Mouse (Mus musculus) CH12.LX (cell line): ENCODE results near the gene Prelid3b. TPM values are rescaled to one million over a fixed set of nuclear protein-coding genes. Genes with fewer than 3 reads are reported as not detected.

ENCODE experiments used
- DNase-seq: peaks from one replicate; pipeline ENCODE4 v3.0.0-alpha.2; 2013; ENCODE audit errors: extremely low read depth
- H3K27ac ChIP-seq: 2 replicates; pipeline ENCODE4 v1.5.1; 2012; ENCODE audit warnings: low read depth, mild to moderate bottlenecking, control low read depth, moderate library complexity; ENCODE audit not compliant: insufficient read depth
- H3K27me3 ChIP-seq: replicated peaks from 2 replicates; pipeline ENCODE3; 2012; ENCODE audit warnings: inconsistent platforms
- H3K36me3 ChIP-seq, 2 experiments: replicated peaks in 1 of 2; 2 replicates each; pipeline versions ENCODE3 to v1.6.1; 2012; ENCODE audit warnings: inconsistent platforms in 1 of 2, low read length in 1 of 2, mild to moderate bottlenecking in 1 of 2, mixed read lengths in 1 of 2, moderate library complexity in 1 of 2; ENCODE audit not compliant: control insufficient read depth in 1 of 2, insufficient read depth in 1 of 2
- H3K4me1 ChIP-seq, 2 experiments: 2 replicates each; pipeline ENCODE4 v1.6.1; 2012; ENCODE audit warnings: inconsistent platforms in 1 of 2, moderate library complexity in 1 of 2; ENCODE audit not compliant: insufficient read depth in 2 of 2, control insufficient read depth in 1 of 2
- H3K4me2 ChIP-seq: 2 replicates; pipeline ENCODE4 v1.6.1; 2012; ENCODE audit warnings: low read depth, mild to moderate bottlenecking, control low read depth; ENCODE audit not compliant: poor library complexity, insufficient read depth, severe bottlenecking
- H3K4me3 ChIP-seq, 3 experiments: fragments of 150-350 bp in 1 of 3; sonication (generic) in 1 of 3; replicated peaks in 1 of 3; 2 replicates each; pipeline versions ENCODE3 to v1.5.1; 2011 to 2012; ENCODE audit warnings: low read depth in 2 of 3, low read length in 2 of 3, mild to moderate bottlenecking in 2 of 3, moderate library complexity in 2 of 3, control low read depth in 1 of 3, improper control_type of control experiment in 1 of 3, inconsistent platforms in 1 of 3, mixed read lengths in 1 of 3; ENCODE audit not compliant: poor library complexity in 1 of 3
- H3K79me2 ChIP-seq: replicated peaks from 2 replicates; pipeline ENCODE4 v1.6.1; 2012; ENCODE audit warnings: mild to moderate bottlenecking, moderate library complexity; ENCODE audit not compliant: control insufficient read depth, poor library complexity, insufficient read depth, severe bottlenecking; ENCODE audit errors: extremely low read depth
- H3K9ac ChIP-seq: 2 replicates; pipeline ENCODE4 v1.6.1; 2012; ENCODE audit warnings: low read depth, mild to moderate bottlenecking, control low read depth, moderate library complexity; ENCODE audit not compliant: insufficient read depth
- H3K9me3 ChIP-seq: replicated peaks from 2 replicates; pipeline ENCODE3; 2012; ENCODE audit warnings: low read length, inconsistent platforms, mixed read lengths
- CHD1 ChIP-seq: IDR thresholded peaks from 2 replicates; pipeline ENCODE4 v1.6.1; 2012; ENCODE audit warnings: low read depth, low read length, improper control_type of control experiment, inconsistent platforms
- CHD2 ChIP-seq: IDR thresholded peaks from 2 replicates; pipeline ENCODE4 v1.6.1; 2011; ENCODE audit warnings: low read length, improper control_type of control experiment
- EP300 ChIP-seq: IDR thresholded peaks from 2 replicates; pipeline ENCODE4 v1.6.1; 2011; ENCODE audit warnings: low read length, improper control_type of control experiment
- IRF4 ChIP-seq: IDR thresholded peaks from 2 replicates; pipeline ENCODE4 v1.6.1; 2014; ENCODE audit warnings: low read depth, mild to moderate bottlenecking, inconsistent platforms, low read length, improper control_type of control experiment
- KAT2A ChIP-seq: IDR thresholded peaks from 2 replicates; pipeline ENCODE4 v1.6.1; 2012; ENCODE audit warnings: low read length, improper control_type of control experiment, inconsistent platforms; ENCODE audit not compliant: insufficient replicate concordance
- MAX ChIP-seq: IDR thresholded peaks from 2 replicates; pipeline ENCODE4 v1.6.1; 2011; ENCODE audit warnings: low read length, improper control_type of control experiment
- MAZ ChIP-seq: IDR thresholded peaks from 2 replicates; pipeline ENCODE4 v1.6.1; 2012; ENCODE audit warnings: low read depth, mild to moderate bottlenecking, inconsistent platforms, low read length, improper control_type of control experiment, moderate library complexity
- MEF2A ChIP-seq: IDR thresholded peaks from 2 replicates; pipeline ENCODE4 v1.6.1; 2014; ENCODE audit warnings: low read depth, mild to moderate bottlenecking, inconsistent platforms, low read length, improper control_type of control experiment, borderline replicate concordance
- MXI1 ChIP-seq: IDR thresholded peaks from 2 replicates; pipeline ENCODE4 v1.6.1; 2011; ENCODE audit warnings: mild to moderate bottlenecking, low read depth, low read length, improper control_type of control experiment
- PAX5 ChIP-seq: IDR thresholded peaks from 2 replicates; pipeline ENCODE4 v1.6.1; 2012; ENCODE audit warnings: low read length, inconsistent platforms, mixed read lengths
- POLR2AphosphoS2 ChIP-seq: IDR thresholded peaks from 2 replicates; pipeline ENCODE4 v1.6.1; 2011; ENCODE audit warnings: low read depth, low read length, improper control_type of control experiment
- TCF12 ChIP-seq: IDR thresholded peaks from 2 replicates; pipeline ENCODE4 v1.6.1; 2014; ENCODE audit warnings: low read depth, mild to moderate bottlenecking, inconsistent platforms, low read length, improper control_type of control experiment
- USF1 ChIP-seq: IDR thresholded peaks from 2 replicates; pipeline ENCODE4 v1.6.1; 2014; ENCODE audit warnings: low read depth, mild to moderate bottlenecking, inconsistent platforms, low read length, improper control_type of control experiment
- USF2 ChIP-seq: conservative IDR thresholded peaks from 2 replicates; pipeline ENCODE4 v1.6.1; 2011; ENCODE audit warnings: low read depth, low read length, improper control_type of control experiment
- dilution Hi-C: fragments of 300-500 bp; cut with MboI; formaldehyde crosslinking; loops from 2 replicates; pipeline ENCODE4 v1.14.3; 2020; ENCODE audit warnings: low sequenced_read_pairs; ENCODE audit not compliant: extremely low pct_unique_long_range_greater_than_20kb, extremely low pct_ligation_motif_present
- in situ Hi-C: fragments of 300-500 bp; cut with MboI; formaldehyde crosslinking; loops from 3 replicates; pipeline ENCODE4 v1.14.3; 2019; ENCODE audit warnings: low sequenced_read_pairs, low pct_ligation_motif_present, low pct_unique_long_range_greater_than_20kb, mixed read lengths
- polyA plus RNA-seq: library from polyadenylated mRNA; unstranded; fragments of >175 nt; gene quantifications from 2 replicates; pipeline ENCODE4 v1.2.1, GENCODE M21; 2012; ENCODE audit warnings: low read depth; ENCODE audit not compliant: insufficient read length
- total RNA-seq, 2 experiments: library from RNA; depleted of rRNA; stranded (reverse); fragments of 300-350 nt in 1 of 2; fragments of >200 nt in 1 of 2; gene quantifications; 2 replicates each; pipeline ENCODE4 v1.2.3; 2012 to 2014

Prelid3b gene
- total and polyA plus RNA-seq, 3 experiments, result 90.3 to 187 (median 179) TPM

DNA sequence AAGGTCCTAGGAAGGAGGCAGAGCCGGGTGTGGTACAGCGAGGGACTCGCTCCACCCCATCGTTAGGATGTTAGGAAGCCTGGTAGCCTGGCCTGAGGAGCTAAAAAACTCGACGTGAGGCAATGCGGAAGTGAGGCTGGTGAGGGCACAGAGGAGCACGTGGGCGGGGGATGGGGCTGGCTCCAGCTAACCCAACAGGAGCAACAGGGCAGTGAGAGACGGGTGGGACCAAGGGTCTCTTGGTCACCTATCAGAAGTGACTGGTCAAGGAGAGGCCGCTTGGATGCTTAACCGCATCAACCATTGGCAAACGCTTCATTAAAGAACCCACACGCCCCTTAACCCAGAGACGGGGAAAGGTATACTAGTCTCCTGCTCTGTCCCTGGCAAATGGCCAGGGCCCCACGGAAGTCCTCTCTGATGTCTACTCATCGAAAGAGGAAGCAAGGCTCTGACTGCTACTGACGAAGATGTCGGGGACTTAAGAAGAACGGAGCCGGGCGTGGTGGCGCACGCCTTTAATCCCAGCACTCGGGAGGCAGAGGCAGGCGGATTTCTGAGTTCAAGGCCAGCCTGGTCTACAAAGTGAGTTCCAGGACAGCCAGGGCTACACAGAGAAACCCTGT, 36.7 kb downstream of the Prelid3b start (continued):
- TF ChIP-seq IRF4 (no peak), USF2 (no peak), POLR2AphosphoS2 (no peak), PAX5 (no peak), KAT2A (no peak), MAX (peak; percentile 76)

DNA sequence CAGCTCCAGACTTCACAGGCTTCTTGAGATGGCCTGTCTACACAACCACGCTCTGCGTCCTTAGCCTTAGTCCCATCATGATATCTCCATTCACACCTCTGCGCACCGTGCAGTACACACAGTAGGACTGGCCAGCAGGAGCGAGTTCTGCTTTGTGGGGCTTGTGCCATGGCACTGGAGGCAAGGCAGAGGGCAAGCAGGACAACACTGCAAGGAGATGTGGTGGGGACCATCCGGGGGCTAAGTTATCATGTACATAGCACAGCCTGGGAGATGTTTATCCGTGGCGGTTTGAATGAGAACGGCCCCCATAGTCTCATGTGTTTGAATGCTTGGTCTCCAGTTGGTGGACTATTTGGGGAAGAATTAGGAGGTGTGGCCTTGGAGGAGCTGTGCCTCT, 37.9 kb downstream of the Prelid3b start:
- no peak for TF ChIP-seq MAZ
- no peak for TF ChIP-seq CHD1
- TF ChIP-seq MEF2A, result no peak
- no peak for TF ChIP-seq USF1
- TF ChIP-seq PAX5, result no peak
- no peak for TF ChIP-seq KAT2A
- TF ChIP-seq EP300, result no peak
- no peak for TF ChIP-seq MXI1
- TF ChIP-seq USF2, result no peak
- no peak for DNase-seq
- Histone ChIP-seq H3K4me1 (peaks cover 18 to 58% of the 10 kb centered on the region in 2 experiments), H3K9me3 (no peaks in the 10 kb centered on the region), H3K27me3 (no peaks in the 10 kb centered on the region), H3K9ac (no peak overlapping the region), H3K4me2 (no peak overlapping the region), H3K36me3 (peaks cover 40 to 64% of the 10 kb centered on the region in 2 experiments), H3K79me2 (peaks cover 29% of the 10 kb centered on the region), H3K4me3 (no peak overlapping the region), H3K27ac (no peak overlapping the region)
- in situ Hi-C loops (no loop called here), dilution Hi-C loops (no loop called here)

DNA sequence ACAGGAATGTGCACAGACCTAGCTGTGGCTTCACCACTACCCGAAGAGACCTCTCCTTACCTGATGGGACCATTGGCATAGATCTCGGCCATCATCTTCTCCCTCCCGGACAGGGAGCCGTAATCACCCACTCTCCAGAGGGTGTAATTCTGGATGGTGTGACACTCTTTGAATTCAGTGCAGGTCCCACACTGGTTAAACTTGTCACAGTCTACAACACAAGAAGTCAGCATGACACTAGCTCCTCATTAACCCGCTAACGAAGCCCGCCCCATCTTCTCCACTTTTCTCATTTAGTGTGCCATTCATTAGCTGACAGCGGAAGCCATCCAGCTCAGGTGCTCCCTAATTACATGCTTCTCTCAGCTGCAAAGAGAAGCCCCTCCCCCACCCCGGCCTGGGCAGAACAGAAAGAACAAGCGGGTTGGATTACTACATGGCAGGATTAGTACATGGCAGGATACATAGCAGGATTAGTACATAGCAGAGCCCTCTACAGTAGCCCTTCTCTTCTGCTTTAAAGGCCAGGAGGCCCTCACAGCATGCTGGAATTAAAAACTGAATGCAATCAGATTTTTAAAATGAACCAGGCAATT, 43.8 kb downstream of the Prelid3b start:
- Histone ChIP-seq H3K9ac (no peak overlapping the region), H3K4me2 (no peak overlapping the region), H3K36me3 (peaks cover 77 to 92% of the 10 kb centered on the region in 2 experiments), H3K4me1 (peaks cover under 1 to 11% of the 10 kb centered on the region in 2 experiments; a peak in 3 of 4 replicates), H3K79me2 (no peaks in the 10 kb centered on the region), H3K27ac (no peak overlapping the region), H3K9me3 (no peaks in the 10 kb centered on the region), H3K4me3 (no peak overlapping the region), H3K27me3 (no peaks in the 10 kb centered on the region)
- dilution Hi-C loops, result no loop called here
- 0 out of 2 replicates have a peak, but pooled peaks have one; percentile 20 for TF ChIP-seq CHD2
- TF ChIP-seq PAX5, result no peak
- no peak for TF ChIP-seq CHD1
- TF ChIP-seq TCF12, result no peak
- in situ Hi-C loops, result no loop called here
- DNase-seq, result no peak
